Mouse (Mus musculus): ENCODE data around the gene Cks1b.

Cks1b gene

DNA sequence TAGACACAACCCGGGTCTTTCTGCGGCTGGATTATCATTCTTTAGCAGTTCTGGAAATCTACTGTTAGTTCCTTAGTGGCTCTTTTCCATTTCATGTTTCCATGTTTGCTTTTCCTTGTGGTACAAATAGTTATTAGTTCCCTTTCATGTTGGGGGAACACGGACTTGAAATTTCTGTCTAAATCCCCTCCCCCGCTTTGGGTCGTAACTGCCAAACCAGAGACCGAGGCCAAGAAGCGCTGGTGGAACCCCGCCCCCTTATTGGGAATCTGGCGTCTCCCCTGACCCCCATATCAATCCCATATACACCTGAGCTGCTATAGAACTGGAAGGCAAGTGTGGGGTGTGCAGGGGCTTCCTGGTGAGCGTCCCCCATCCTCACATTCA, 22.8 kb downstream of the Cks1b start:
- DNase-seq, result no peak

DNA sequence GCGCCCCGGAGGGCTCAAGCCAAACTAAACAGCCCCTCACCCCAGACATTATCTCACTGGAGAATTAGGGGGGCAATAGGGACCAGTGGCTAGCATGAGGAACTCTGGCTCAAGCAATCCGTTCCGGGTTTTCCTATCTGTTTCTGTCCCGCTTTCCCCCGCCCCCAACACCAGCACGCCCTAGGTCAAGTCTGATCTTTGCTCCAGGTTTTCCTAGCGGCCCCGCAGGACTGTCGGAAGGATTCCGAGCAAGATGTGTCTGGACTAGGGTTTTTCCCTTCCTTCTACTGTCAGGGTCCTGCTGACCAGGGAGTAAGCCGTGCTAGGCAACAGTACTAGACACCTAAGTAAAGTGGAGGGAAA, 23.3 kb downstream of the Cks1b start:
- peak; percentile 93 for DNase-seq

DNA sequence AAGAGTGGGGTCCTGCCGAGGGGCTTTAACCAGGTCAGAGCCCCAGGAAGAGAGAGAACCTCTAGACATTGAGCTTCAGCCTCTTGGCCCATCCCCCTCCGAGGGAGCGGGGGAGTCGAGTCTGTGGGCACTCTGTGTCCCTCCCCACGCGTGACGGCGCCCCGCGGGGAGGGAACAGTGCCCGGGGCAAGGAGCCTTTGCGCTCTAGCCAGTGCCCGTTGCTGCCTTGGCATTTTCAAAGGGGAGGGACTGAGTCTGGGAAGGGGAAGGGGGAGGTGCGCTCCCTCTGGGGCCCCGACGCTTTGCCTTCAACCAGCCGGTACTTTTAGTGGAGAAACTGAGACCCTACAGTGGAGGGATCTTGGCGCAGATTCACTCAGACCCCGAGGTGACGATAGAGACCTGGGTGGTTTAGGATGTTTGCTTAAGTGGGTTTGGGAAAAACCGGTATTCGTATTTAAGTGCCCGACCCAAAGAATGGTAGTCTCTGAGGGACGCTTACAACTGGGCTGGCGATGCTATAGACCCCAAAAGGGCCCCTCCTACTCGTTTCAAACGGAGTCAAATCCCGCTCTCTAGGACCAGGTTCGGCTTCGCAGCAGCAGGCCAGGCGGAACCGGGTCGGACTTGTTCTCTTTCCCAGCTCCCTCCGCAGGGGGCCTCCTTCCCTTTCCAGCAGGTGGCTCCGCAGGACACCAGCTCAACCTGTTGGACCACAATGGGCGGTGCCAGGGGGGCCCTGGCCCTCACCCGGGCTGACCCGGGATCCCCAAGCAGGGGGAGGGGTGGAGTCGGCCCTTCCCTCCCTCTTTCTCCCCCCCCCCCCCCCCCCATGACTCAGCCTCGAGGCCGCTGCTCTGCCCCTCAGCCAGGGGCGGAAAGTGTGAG, 23.9 kb downstream of the Cks1b start, which contains the start of gene Zbtb7b:
Gene Zbtb7b, minus strand, starts transcription at position 771 of the 888 bp plus-strand sequence.
- peak; percentile 93 for DNase-seq

DNA sequence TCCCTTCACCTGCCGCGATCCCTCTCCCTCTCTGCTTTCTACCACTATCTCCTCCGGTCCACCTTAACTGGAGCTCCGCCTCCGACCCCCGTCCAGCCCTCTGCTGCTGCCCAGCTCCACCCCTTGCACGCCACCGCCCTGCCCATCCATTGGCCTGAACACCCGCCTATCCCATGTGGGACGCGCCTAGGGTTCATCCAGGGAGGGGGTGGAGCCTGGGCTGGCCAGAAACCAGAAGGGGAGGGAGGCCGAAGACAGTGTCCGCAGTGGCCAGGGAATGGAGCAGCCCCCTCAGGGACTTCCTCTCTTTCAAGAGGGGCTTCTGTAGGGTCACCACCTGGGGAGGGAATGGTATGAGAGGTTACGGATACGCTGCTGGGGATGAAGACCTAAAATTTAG, 24.6 kb downstream of the Cks1b start:
- peak; percentile 99 for DNase-seq

DNA sequence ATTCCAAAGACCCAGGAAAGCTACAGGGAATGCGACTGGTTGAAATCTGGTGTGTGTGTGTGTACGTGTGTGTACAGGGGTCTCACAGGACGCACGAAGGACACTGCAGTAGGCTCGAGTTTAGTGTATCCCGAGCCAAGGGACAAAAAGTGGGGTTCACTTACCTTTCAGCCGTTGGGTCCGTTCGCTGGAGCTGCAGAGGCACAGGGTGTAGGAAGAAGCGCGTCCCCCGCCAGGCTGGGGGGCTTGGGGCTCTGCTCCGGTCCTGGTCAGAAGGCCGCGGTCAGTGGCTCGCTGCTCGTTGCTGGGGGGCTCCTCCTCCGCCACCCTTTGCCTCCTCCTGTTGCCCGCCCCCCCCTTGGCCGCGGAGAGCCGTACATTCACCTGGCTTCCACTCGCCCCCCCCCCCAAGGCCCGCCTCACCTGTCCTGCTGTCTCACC, 25.3 kb downstream of the Cks1b start:
- peak; percentile 70 for DNase-seq

DNA sequence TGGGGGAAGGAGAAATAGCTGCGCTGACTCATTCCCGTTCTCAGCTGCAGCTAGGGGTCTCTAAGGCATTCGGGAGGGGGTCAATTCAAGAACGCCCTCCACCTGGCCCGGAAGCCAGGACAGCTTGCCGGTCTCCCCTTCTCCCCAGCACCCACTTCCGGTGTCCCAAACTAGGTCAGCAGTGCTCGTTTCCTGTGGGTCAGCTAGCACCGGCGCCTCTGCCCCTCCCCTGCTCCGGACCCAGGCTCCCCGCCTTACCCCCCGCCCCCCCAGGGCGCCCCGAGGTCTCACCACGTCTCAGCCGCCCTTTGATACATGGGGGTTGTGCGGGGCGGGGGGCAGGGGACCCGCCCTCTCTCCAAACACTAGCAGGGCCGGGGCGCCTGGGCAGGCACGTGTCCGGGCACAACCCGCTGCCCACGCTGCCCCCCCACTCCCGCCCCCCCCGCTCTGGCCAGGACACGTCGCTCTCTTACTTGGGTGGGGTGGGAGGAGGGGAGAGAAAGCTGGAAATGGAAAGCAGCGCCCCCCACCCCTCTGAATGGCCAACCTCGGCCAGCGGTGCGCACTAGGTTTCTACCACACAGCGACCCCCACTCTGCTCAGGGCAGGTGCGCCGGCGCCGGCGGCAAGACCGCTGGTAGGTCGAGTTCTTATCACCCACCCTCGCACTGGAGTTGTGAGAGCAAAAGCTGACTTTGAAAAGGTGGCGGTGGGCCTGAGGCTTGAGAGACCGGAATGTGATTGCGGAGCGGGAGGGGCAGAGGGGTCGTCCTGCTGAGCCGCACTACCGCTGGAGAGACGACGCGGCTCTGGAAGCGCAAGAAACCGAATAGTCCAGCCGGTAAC, 26.3 kb downstream of the Cks1b start:
- peak; percentile 85 for DNase-seq

DNA sequence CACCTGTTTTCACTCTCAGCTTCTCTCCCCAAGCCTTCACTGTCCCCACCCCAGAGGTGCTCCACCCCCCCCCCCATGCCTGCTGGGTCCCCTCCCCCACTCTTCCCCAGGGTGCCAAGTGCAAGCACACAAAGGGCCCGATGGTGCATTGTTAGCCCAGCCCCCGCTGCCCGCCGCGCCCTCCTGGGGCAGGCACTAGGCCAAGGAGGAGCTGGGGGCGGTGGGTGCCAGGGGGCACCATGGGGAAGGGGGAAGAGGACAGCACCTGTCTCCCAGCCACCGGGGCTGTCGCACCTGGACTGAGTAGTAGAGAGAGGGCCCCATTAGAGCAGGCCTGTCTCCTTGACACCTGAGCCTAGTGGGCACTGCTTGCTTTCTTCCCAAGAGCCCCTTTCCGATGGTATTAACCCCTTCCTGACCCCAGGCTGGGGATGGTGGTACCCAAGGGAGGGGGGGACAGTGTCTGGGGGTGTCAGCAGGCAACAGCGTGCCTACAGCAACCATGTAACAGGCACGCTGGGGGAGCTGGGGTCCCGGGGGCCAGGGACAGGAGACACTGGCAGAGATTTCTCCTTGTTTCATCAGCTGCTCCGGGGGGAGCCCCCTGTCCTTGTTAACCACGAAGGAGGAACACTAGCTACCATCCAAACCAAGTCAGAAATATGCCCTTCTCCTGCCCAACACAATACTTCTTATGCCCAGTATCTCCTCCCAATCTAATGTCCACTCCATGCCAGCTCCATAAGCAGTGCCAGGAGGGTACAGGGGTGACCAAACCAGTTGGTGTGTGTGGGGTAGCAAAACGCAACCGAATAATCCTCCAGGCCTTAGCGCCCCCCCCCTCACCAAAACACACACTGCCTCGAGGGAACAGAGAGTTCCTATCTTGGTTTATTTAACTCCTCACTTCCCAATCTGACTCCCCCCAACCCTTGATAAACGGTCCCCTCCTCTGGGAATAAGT, 27.2 kb downstream of the Cks1b start:
- DNase-seq, result peak; percentile 40

DNA sequence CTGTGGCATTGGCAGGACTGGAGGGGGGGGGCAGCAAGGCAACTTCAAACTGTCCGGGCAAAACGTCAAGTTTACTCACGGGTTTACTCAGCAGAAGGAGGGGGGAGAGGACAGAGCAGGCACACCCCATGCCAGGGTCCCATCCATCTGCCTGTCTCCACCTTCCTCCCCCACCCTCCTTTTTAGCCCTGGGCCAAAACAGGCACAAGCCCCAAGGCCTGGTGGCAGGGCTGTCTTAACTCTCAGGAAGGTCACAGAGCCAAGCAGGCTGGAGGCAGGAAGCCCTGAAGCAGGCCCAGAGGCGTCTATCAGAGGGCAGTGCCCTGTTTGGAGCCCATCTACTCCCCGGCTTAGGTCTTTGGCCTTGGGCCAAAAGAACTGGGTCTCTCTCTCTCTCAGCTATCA, 28.1 kb downstream of the Cks1b start:
- peak; percentile 47 for DNase-seq

DNA sequence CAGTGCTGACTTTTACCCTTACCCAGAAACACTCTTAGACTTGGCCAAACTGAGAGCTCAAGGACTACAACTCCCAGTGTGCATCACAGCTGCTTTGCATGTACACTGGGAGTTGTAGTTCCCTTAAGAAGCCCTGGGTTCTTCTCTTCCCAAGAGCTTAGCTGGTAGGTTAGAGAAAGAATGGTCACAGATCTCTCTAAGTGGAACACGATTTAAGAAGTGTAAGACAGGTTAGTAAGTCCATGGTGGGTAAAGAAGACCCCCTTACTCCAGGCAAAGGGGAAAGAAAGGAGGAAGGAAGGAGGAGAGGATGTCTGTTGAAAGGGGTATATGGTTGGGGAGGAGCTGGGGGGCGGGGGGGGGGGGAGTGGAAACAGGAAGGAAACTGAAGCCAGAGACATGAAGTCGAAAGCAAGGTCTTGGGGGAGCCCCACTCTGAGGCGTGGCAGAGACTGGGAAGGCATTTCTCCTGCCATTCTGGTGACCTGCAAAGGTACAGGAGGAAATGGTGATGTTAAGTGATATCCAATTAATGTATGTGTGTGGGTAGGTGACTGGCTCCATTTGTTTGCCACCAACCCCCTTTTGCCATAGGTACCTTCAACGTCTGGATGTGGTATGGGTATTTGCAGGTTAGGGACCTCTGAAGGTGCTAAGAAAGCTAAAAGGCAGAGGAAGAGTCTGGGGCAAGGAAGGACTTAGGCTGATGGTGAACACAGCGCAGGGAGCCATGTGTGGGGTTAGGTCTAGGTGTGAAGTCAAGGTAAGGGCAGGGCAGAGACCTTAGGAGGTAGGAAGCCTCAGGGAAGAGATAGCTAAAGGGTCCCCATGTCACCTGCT, 29.1 kb downstream of the Cks1b start:
- DNase-seq, result peak; percentile 42

DNA sequence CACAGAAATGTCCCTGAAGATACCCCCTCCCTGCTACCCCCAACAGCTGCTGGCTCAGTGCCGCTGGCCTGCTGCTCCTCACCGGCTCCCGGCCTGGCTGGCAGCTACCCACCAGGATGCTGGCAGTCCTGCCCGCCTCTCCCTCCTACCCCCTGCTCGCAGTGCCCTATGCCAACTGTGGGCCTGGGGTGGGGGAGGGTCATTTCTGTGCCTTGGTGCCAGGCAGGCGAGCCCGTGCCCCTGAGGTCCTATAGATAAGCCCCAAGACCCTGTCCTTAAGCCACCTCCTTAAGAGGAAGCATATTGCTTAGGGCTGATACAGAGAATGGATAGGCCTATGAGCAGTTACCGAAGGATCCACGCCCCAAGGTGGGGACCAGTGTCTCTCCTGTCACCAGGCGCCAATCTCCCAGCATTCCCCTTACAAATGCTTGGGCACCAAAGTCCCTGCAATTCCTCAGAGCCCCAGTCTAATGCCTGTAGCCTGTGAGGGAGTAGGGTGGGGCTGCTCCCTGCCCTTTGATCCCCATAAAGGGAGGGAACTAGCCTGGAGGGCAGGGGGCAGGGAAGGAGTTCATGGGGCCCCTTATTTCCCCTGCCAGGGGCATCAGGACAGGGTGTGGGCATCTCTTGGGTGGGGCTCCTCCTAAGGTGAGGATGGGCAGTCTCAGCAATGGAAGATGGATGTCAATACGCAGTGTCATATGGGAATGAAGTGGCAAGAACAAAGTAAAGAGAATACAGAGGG, 29.9 kb downstream of the Cks1b start:
- peak; percentile 68 for DNase-seq

DNA sequence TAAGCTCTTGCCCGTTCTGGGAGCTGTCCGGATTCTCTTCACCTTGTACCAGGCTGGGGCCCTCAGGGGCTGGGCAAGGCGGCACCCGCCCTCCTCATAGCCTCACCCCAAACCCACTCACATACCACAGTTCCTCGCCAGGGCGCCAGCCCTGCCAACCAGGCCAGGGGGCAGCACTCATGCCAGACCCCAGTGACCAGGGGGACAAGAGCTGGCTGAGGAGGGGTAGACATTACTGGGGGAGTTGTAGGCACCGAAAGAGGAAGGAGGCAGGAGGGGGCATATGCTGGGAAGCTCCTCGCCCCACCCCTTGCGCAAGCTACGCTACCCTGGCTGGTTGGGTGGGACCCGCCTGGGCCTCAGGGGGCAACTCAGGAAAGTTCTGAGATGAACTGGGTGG, 30.6 kb downstream of the Cks1b start:
- no peak for DNase-seq

DNA sequence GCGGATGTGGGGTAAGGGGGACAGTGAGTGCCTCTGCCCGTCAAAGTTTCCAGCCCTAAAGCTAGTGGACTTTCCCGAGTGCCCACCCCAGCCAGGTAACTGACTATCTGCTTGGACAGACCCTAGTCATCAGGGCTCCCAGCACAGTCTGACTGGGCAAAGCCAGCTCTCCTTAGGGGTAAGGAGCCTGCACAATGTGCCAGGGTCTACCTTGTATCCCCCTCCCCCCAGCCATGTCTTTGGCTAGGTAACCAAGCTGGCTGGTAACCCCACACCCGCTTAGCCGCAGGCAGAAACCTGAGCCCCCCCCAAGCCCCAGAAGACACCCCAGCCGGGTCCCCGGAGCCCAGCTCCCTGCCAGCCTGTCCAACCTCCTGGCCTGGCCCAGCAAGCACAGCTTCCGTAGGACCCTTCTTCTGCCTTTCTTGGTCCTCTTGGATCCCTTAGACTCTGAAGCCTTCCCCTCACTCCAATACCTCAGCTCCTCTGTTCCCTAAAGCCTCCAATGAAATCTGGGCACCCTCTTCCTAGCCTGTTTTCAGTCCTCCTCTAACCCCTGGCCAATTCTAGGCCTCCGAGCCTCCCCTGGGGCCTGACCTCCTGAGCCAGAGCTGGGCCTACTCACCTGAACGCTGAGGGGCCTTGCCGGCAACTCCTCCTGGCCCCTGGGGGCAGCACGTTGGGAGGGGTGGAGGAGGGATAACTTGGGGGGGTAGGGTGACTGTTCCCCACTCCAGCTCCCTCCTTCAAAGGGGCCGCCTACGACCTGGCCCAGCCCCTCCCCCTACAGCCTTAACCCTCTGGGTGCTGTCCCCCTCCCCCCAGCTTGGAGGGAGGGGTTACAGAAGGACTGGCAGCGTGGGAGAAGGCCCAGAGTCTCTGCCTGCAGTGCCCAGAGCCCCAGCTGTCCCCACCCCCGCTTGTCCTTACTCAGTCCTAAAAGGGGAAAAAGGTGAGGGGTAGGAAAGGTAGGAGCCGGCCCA, 31.5 kb downstream of the Cks1b start:
- no peak for DNase-seq

DNA sequence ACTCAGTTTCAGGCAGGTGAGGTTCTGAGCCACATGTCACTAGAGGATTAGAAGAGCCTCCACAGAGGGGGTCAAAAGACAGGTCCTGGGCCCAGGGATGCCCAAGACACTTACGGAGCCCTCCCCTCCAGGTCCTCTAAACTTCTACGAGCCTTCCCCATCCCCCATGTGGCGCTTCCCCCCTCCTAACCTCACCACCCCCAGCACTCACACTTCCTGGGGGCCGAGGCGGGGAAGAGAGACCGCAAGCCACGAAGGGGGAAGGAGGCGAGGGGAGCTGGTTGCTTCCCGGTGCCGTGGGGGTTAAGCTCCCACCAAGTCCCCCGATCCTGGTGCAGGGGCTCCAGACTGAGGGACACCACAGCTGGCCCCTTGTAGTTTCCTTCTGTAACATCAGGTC, 32.7 kb downstream of the Cks1b start:
- no peak for DNase-seq

DNA sequence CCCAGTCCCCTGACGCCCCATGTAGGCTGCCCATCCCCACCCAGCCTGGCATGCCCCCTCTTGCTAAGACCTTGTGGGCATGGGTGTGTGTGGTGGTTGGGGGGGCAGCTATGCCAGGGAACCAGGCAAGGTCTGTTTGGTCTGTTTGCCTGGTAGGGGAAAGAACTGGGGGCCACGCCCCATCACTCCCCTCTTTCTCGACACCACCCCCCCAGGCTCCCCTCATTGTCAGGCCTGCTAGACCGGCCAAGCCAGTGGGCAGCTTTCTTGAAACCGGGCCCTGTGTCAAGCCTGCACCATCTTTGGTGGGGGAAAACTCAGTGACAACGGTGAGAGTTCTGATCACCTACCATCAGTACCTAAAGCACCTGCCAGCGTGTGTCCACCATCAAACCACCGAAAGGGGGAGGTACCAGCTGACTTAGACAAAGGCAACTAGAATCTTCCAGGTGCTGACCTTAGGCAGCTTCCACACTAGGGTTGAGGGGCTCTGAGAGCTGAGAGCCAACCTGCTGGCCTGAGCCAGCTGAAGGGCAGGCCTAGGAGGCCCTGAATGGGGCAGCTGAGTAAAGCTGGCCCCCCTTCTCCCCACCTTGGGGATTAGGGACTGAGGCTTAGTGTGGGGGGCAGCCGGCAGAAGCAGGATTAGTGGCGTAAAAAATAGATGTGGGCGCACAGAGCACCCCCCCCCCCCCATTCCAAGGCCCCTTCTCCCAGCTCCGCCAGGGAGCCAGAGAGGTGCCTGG, 33.7 kb downstream of the Cks1b start:
- peak; percentile 16 for DNase-seq

DNA sequence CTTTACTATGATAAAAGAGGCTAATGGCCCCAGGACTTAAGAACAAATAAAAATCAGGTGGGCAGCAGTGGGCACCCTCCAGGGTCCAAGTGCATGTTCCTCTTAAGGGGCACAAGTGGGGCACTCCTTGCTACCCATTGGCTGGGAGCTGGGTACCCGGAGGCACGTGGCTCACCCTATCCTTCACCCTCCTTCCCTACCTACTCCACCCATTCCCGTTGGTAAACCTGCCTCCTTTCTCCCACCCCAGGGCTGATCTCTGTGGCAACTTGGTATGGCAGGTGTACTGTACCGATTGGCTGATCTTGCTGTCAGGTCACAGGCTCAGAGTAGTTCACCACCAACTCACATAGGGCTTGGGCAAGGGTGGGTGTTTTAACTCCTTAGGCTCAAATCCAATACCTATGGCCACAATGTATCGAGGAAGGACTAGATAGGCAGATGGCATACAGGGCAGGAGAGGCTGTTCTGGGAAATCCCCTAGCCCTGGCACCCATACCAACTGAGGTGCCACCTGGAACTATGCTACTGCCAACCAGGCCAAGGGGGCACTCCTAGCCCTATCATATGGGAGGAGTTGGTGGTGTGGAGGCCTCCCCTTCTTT, 34.4 kb downstream of the Cks1b start:
- no peak for DNase-seq

DNA sequence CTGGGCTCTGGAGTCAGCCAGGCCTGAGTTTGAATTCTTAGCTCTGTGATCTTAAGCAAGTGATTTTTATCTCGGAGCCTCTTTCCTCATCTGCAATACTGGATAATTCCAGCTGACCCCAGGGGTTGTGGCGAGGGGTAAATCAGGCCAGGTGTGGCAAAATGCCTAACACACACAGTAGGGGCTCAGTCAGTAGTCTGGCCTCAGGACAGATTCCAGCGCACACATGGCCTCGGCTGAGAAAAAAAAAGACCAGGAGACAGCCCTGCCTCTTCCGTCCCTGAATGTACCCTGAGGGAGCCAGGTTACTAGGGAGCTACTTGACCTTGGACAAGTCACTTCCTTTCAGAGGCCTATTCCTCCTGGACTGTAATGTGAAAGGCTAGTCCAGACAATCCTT, 35.2 kb downstream of the Cks1b start:
- no peak for DNase-seq

DNA sequence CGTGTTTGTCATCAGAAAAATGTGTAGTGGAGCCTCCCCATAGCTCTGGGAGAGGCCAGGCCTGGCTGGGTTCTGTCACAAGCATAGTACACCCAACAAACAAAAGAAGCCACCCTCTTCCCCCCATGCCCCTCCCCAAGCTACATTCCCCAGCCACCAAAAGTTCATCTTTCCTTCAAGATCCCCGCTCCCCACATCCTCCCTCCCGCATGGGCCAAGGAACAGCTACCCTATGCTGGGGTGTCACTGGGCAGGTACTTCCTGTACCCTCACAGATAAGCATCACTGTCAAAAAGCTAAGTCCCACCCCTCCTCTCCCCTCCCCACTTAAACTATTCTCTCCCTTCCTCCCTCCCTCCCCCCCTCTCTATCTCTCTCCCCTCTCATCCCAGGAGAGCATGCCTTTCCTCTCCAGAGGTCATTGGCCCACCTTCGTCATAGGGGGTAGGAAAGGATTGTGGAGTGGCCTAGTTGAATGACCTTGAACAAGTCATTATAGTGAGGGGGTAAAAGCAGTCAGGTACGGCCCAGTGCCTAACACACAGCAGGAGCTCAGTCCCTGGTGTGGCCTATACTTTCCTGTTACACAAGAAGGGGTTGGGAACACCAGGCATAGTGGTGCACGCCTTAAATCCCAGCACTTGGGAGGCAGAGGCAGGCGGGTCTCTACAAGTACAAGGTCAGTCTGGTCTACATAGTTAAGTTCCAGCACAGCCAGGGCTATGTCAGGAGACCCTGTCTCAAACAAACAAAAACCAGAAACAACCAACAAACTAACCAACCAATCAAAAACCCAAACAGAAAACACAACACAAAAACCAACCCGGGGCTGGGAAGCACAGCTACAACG, 35.9 kb downstream of the Cks1b start:
- no peak for DNase-seq

DNA sequence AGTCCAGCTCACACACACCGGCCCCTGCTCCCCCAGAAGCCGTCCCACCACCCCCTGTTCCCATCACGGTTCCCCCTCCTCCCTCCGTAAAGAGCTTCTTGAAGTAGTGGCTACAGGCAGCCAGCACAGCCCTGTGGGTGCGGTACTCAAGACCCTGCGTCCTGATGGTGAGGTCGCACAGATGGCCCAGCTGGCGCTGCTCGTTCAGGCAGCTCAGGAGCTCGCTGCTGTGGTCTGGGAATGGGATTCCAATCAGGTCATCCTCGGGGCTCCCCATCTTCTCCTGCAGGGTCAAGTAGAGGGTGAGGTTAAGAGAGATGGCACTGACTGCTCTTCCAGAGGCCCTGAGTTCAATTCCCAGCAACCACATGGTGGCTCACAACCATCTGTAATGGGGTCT, 37.0 kb downstream of the Cks1b start:
- DNase-seq, result no peak

Measured in kidney, postnatal 14 days (tissue).